Mouse (Mus musculus) myocyte (in vitro differentiated cells): Measurements from ENCODE around the gene Gbp5.

Experiments
- CEBPB ChIP-seq: IDR thresholded peaks from 2 replicates; pipeline ENCODE4 v1.6.1; 2011; ENCODE audit warnings: mild to moderate bottlenecking, moderate library complexity; ENCODE audit not compliant: poor library complexity, insufficient read depth, severe bottlenecking
- E2F4 ChIP-seq: IDR thresholded peaks from one replicate; pipeline ENCODE4 v1.6.1; 2011; ENCODE audit warnings: mild to moderate bottlenecking, control low read depth, moderate library complexity; ENCODE audit not compliant: insufficient read depth
- MAX ChIP-seq: IDR thresholded peaks from one replicate; pipeline ENCODE4 v1.6.1; 2011; ENCODE audit warnings: low read depth, mild to moderate bottlenecking, control low read depth
- MYOD1 ChIP-seq, 3 experiments: IDR thresholded peaks; one replicate each; pipeline ENCODE4 v1.6.1; 2011; ENCODE audit warnings: control low read depth in 2 of 3, low read depth in 2 of 3, mild to moderate bottlenecking in 2 of 3, moderate library complexity in 1 of 3; ENCODE audit not compliant: insufficient read length in 2 of 3, control insufficient read depth in 1 of 3
- MYOG ChIP-seq, 3 experiments: IDR thresholded peaks; one replicate each; pipeline ENCODE4 v1.6.1; 2011; ENCODE audit warnings: control low read depth in 2 of 3, low read depth in 2 of 3, mild to moderate bottlenecking in 2 of 3; ENCODE audit not compliant: insufficient read length in 2 of 3, control insufficient read depth in 1 of 3, insufficient read depth in 1 of 3
- POLR2A ChIP-seq: IDR thresholded peaks from one replicate; pipeline ENCODE4 v1.6.1; 2011; ENCODE audit warnings: low read depth, mild to moderate bottlenecking, control low read depth, moderate library complexity; ENCODE audit not compliant: insufficient read length
- POLR2AphosphoS2 ChIP-seq: IDR thresholded peaks from one replicate; pipeline ENCODE4 v1.6.1; 2011; ENCODE audit warnings: low read depth, control low read depth; ENCODE audit not compliant: insufficient read length
- REST ChIP-seq: IDR thresholded peaks from one replicate; pipeline ENCODE4 v1.6.1; 2011; ENCODE audit warnings: mild to moderate bottlenecking, control low read depth, moderate library complexity; ENCODE audit not compliant: insufficient read depth, insufficient read length
- SRF ChIP-seq: IDR thresholded peaks from one replicate; pipeline ENCODE4 v1.6.1; 2011; ENCODE audit warnings: low read depth; ENCODE audit not compliant: control insufficient read depth, insufficient read length
- TCF12 ChIP-seq: IDR thresholded peaks from one replicate; pipeline ENCODE4 v1.6.1; 2011; ENCODE audit warnings: mild to moderate bottlenecking, control low read depth; ENCODE audit not compliant: poor library complexity, insufficient read depth, severe bottlenecking
- TCF3 ChIP-seq: IDR thresholded peaks from one replicate; pipeline ENCODE4 v1.6.1; 2011; ENCODE audit warnings: low read depth, control low read depth; ENCODE audit not compliant: insufficient read length
- USF1 ChIP-seq: IDR thresholded peaks from one replicate; pipeline ENCODE4 v1.6.1; 2011; ENCODE audit warnings: low read depth, mild to moderate bottlenecking, control low read depth, moderate library complexity

DNA sequence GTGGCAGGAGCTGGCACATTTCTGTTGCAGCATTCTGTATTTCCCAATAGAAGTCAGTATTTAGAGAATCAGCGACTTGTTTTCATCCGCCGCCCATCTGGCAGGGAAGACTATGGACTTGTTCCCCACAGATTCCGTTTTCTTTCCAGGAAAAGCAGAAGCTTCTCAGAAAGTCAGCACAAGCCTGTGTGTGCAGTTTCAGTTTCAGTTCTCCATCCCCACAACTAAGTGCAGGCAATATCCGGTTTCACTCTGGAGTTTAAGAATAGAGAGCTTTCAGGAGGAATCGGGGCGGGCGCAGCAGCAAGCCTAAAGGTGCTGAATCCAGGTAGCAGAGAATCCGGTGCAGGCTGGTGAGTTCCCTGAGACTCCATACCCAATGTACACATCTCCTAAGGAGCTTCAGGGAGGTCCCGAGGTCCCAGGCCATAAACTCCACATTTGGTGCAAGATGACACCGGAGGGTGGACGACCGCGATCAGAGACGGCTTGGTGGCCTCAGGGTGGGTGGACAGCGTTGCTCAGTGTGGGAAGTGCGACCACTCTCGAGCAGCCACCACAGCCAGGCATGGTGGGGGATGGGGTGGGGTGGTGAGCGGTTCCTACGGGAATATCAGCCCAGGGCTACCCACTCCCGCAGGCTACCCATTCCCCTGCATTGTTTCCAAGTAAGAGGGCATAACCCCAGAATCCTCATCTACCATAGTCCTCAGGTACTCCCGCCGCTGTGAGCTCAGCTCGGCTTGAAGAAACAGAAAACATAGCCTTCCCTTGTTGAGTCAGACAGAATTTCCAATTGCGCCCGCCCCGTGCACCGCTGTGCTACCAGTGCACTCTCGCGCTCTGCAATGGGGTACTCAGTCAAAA, 36.5 kb downstream of the Gbp5 start, which contains the start of gene Gbp7:
- TF ChIP-seq MAX (no peak), TCF12 (no peak), MYOG (IDR thresholded peaks at IDR 0.05; ENCODE audit: control insufficient read depth in 1 of 3, insufficient read depth in 1 of 3, insufficient read length in 2 of 3, low read depth in 2 of 3) (no peak), POLR2A (no peak), USF1 (no peak), E2F4 (no peak), TCF3 (no peak), MYOD1 (IDR thresholded peaks at IDR 0.05; ENCODE audit: control insufficient read depth in 1 of 3, insufficient read length in 2 of 3, low read depth in 2 of 3) (no peak), POLR2AphosphoS2 (no peak), SRF (no peak), CEBPB (no peak), REST (no peak)
